Mouse (Mus musculus): ENCODE measurements around the gene Cdc42ep2.

Gene Cdc42ep2

GRCm38 (mm10) chr19:5924713-5925093 lies at the start of gene Cdc42ep2:
Cdc42ep2 (minus strand) TSS chr19:5924816.
- peak; percentile 96 for DNase-seq

GRCm38 (mm10) chr19:5967664-5968063 lies 43.0 kb upstream of the Cdc42ep2 start:
- DNase-seq: no peak

- no peak for DNase-seq
Measured at GRCm38 (mm10) chr19:5966786-5967185, 42.2 kb upstream of the Cdc42ep2 start.

- DNase-seq: no peak
Measured at GRCm38 (mm10) chr19:5965910-5966309, 41.3 kb upstream of the Cdc42ep2 start.

GRCm38 (mm10) chr19:5965280-5965679 lies 40.7 kb upstream of the Cdc42ep2 start:
- peak; percentile 82 for DNase-seq

- no peak for DNase-seq
Measured at GRCm38 (mm10) chr19:5964804-5965203, 40.2 kb upstream of the Cdc42ep2 start.

GRCm38 (mm10) chr19:5963883-5964562 lies 39.4 kb upstream of the Cdc42ep2 start, which contains the start of gene Pola2:
Pola2 (minus strand) TSS chr19:5964202.
- peak; percentile 93 for DNase-seq

GRCm38 (mm10) chr19:5962651-5963050 lies 38.0 kb upstream of the Cdc42ep2 start:
- no peak for DNase-seq

GRCm38 (mm10) chr19:5957371-5957770 lies 32.8 kb upstream of the Cdc42ep2 start:
- no peak for DNase-seq

- peak; percentile 74 for DNase-seq
Measured at GRCm38 (mm10) chr19:5956685-5957084, 32.1 kb upstream of the Cdc42ep2 start.

GRCm38 (mm10) chr19:5955704-5956670 lies 31.4 kb upstream of the Cdc42ep2 start:
- no peak for DNase-seq

- no peak for DNase-seq
Measured at GRCm38 (mm10) chr19:5954936-5955335, 30.3 kb upstream of the Cdc42ep2 start.

- no peak for DNase-seq
Measured at GRCm38 (mm10) chr19:5954031-5954710, 29.6 kb upstream of the Cdc42ep2 start.

- no peak for DNase-seq
Measured at GRCm38 (mm10) chr19:5953201-5953770, 28.7 kb upstream of the Cdc42ep2 start.

GRCm38 (mm10) chr19:5952071-5952691 lies 27.6 kb upstream of the Cdc42ep2 start:
- no peak for DNase-seq

- no peak for DNase-seq
Measured at GRCm38 (mm10) chr19:5951631-5952030, 27.0 kb upstream of the Cdc42ep2 start.

- DNase-seq: no peak
Measured at GRCm38 (mm10) chr19:5950218-5950617, 25.6 kb upstream of the Cdc42ep2 start.

GRCm38 (mm10) chr19:5945891-5946290 lies 21.3 kb upstream of the Cdc42ep2 start:
- DNase-seq: no peak

- no peak for DNase-seq
Measured at GRCm38 (mm10) chr19:5945027-5945426, 20.4 kb upstream of the Cdc42ep2 start.

GRCm38 (mm10) chr19:5944145-5944544 lies 19.5 kb upstream of the Cdc42ep2 start:
- DNase-seq: no peak

GRCm38 (mm10) chr19:5943404-5943803 lies 18.8 kb upstream of the Cdc42ep2 start:
- DNase-seq: no peak

- no peak for DNase-seq
Measured at GRCm38 (mm10) chr19:5942581-5942980, 18.0 kb upstream of the Cdc42ep2 start.

Measured in thymus, postnatal 14 days (tissue).